Mouse (Mus musculus): Measurements from ENCODE around the gene Nkx2-3.
A peak's percentile ranks its signal among the peaks of the same experiment; 100 is the strongest.

The Nkx2-3 gene

GRCm38 (mm10) chr19:43612051-43612450, at the start of gene Nkx2-3:
Gene Nkx2-3, plus strand, starts transcription at chr19:43612325.
- DNase-seq = peak; percentile 40

DNA sequence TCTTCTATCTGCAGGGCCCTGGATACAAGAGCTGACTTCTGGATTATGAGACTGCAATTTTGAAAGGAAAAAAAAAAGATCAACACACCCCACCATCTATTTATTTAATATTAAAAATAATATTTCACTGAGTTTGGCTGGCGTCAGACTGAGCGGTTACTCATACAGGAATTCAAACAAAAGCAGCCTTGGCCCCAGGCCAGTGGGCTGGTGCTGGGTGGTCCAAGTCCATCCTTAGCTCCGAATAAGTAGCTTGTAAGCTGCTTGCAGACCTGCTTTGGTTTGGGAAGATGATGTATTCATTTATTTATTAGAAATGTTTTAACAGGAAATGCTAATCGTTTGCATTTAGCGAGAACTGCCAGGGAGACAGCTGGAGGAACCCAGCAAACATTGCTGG, 49.0 kb upstream of the Nkx2-3 start:
- DNase-seq = no peak

- no peak for DNase-seq
These were observed 43.8 kb upstream of the Nkx2-3 start for GRCm38 (mm10) chr19:43568298-43568697.

DNA sequence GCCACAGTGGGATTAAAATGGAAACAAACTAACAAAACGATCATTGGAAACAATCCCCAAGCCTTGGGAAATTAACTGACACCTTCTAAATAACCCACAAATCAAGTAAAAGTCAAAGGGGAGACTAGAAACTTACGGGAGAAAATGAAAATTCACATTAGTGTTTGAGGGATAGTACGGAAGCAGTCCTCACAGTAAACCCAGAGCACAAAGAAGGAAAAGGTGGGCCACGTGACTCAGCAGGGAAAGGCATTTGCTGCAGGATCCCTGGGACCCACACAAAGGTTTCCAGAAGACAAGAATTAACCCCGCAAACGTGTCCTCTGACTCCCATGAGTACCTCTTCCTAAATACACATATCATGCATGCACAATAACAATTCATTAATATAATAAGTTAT, 43.0 kb upstream of the Nkx2-3 start:
- DNase-seq = no peak

- peak; percentile 79 for DNase-seq
These were observed 41.0 kb upstream of the Nkx2-3 start for GRCm38 (mm10) chr19:43570831-43571790.

- no peak for DNase-seq
These were observed 32.9 kb upstream of the Nkx2-3 start for GRCm38 (mm10) chr19:43579081-43579796.

- no peak for DNase-seq
These were observed 30.9 kb upstream of the Nkx2-3 start for GRCm38 (mm10) chr19:43581185-43581584.

DNA sequence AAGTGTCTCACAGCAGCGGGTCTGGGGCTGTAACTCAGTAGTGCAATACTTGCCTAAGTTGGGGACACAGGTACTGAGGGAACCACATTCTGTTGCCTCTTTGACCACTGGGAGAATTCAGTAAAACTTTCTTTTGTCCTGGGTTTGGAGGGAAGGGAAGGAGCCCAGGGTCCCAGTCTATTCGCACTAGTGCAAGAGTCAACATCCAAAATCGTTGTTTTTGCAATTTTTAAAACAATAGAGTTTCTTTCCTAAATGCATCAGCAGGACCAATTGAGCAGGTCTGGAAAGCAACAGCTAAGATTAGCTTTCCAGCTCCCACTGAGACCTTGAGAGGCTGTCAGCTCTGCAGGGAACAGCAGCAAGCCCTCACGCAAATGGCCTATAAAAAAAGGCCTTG, 28.9 kb upstream of the Nkx2-3 start:
- no peak for DNase-seq

DNA sequence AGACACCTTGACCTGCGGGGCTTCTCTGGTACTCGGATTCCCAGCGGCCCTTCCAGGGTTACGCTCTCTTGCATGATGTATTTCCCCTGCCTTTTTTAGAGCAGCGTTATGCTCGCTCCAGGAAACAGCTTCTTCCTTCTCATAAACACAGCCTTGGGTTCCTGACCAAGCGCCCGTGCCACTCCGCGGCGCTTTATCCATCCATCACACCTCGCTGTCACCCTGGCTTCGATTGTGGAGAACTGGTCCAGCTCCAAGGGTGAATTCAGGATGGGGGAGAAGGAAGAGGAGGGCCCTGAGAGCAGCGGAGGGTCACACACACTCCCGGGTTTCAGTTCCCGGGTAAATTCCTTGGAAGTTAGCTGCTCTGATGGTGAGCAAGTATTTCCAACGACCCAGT, 28.5 kb upstream of the Nkx2-3 start:
- no peak for DNase-seq

DNA sequence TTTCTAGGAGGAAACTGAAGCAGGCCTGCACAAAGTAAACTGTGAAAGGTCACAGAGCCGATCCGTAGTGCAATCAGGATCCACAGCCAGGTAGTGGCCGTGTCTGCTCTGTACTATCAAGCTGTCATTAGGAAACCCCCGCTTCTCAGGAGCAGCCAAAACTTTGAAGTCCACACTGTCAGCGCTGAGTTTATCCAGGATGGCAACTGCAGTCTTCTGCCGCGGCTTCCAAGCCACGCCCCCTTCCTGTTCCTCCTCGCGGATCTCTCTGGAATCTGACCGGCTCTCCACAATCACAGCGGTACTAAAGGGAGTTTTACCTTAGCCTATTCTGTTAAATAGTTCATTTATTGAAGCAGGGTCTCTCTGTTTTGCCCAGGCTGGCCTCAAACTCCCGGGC, 27.3 kb upstream of the Nkx2-3 start:
- peak; percentile 28 for DNase-seq

DNA sequence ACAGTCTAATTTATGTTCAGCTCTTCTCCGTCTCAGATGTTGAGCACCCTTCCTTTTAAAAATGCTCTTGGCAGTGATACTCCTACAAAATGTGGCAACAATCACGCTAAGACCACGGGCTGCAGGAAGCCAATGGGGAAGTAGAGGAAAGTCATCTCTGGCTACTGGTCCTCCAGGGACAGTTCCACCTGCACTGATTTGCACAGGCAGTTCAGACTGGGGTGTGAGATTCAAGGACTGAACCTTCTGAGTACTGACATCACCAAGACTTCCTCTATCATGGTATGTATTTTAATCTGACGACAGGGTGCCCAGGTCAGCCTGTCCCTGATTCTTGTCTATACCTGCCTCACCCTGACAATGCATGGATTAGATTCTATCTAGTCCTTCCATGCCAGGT, 20.1 kb upstream of the Nkx2-3 start:
- no peak for DNase-seq

GRCm38 (mm10) chr19:43596981-43597380, 15.1 kb upstream of the Nkx2-3 start:
- no peak for DNase-seq

DNA sequence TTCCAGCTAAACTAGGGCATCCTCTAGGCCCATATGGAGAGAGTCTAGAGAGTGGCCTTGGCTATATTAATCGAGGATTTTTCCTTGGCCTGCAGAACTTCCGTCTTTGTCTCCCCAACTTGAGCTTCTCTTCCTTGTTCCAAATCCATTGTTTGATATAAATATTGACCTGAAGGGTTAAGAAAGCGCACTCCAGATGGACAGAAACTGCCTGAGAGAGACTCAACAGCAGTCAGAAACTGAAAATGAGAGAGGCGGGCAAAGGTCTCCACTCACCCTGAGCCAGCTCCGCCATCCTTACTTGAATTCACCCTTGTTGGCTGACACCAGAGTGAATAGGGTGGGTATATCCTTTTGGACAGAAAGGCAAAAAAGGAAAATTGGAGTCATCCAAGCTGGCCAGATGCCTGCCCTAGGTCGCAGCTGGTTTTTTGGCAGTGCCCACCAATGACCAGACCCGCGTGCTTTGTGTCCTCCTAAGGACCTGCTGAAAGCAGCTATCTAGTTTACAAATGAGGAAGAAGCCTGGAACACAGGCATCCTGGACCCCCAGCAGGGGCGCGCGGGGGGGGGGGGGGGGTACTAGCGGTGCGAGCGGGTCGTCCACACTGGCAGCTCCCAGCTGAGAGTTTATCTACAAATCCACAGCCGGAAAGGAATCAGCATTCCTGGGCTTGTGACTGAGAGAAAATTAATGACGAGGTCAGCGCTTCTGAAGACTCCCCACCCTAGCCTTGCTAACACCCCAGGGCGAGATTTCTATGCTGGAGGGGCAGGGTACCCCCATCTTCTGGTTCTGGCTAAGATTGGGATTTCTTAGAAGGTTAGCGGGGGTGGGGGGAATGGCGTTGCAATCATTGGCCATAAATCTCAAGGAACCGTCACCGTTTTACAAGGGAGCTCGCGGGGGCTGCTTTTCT, 13.1 kb upstream of the Nkx2-3 start:
- no peak for DNase-seq

GRCm38 (mm10) chr19:43599776-43600544, 12.2 kb upstream of the Nkx2-3 start:
- no peak for DNase-seq

GRCm38 (mm10) chr19:43600545-43601331, 11.4 kb upstream of the Nkx2-3 start:
- no peak for DNase-seq

- DNase-seq = no peak
These were observed 10.7 kb upstream of the Nkx2-3 start for GRCm38 (mm10) chr19:43601440-43601839.

DNA sequence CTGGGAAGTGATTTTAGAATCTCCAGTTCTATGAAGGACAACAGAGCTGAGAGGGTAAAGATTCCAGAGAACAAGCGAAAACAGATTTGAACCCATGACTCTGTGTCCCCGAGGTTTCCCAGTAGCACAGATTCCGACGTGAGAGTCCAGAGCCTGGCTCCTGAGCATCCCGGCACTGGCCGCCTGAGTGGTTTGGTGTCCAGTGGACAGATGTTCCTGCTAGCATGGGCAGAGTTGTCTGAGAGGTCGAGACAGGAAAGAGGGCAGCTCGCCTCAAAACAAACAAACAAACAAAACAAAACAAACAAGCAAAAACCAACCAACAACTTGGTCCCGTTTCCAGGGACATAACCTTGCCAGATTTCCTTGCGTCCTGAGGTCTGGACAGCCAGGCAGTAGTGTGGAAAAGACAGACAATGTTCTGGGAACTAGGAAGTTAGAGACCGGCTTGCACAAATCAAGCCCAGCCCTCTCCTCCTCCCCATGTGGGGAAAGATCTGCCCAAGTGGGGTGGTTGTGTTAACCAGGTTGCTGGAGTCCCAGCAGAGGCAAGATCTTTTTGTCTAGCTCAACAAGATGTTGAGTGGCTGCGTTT, 10.0 kb upstream of the Nkx2-3 start:
- no peak for DNase-seq

- DNase-seq = no peak
These were observed 8.6 kb upstream of the Nkx2-3 start for GRCm38 (mm10) chr19:43603521-43603920.

DNA sequence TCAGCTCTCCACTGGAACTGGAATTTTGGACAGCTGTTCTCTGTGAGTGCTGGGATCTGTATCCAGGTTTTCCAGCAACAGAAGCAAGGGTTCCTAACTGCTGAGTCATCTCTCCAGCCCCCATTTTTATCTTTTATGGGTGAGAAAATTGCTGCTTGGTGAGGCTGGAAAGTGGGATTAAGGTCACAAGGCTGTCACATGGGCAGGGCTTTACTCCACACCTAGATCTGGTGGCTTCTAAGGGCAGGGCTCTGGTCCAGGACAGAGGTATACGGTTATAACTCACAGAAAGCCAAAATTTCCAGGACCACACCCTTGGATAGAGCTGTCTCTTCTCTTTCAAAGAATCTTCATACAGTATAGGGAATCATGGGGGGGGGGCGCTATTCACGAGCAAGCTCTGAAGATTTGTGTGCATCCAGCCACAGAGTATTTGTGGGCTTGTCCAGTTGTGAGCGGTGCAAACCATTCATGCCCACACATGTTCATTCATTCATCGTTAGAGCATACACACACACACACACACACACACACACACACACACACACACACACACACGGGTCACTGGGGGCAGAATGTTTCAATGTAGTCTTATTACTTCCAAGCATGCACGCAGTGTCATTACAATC, 7.5 kb upstream of the Nkx2-3 start:
- DNase-seq = no peak

Data from thymus, postnatal 4 days (tissue).